Comparison of ENCODE assay signal across 13 mouse cellular contexts in genomic region chr4:119040041-119040440, GRCm38 (mm10).
A peak's percentile ranks its signal among the peaks of the same experiment; 100 is the strongest.
DNase-seq lines count a peak whose midpoint lies in the region; ATAC-seq and TF ChIP-seq lines count a peak whose summit lies in the region.
"Had no signal": no experiment of that assay in that cellular context is flagged by ENCODE, and none has a peak within 500 bp of the region (broad histone marks: within the 10 kb centered on the region; RNA-seq: fewer than 3 reads in every experiment).

No protein-coding gene starts in this region.

- H3K36me3 ChIP-seq in erythroblast, embryonic 14.5 days (ENCODE audit: control insufficient read depth), result peaks cover 48% of the 10 kb centered on the region
- no peaks in the 10 kb centered on the region for H3K36me3 ChIP-seq in liver, embryonic 14.5 days (replicated peaks; ENCODE audit: control insufficient read depth, insufficient read depth, low read depth)
- H3K36me3 ChIP-seq: embryonic facial prominence, embryonic 12.5 days had no signal

- no peak for TF ChIP-seq CTCF in left cerebral cortex, adult 2 months (IDR thresholded peaks at IDR 0.05)
- TF ChIP-seq CTCF in liver, embryonic 14.5 days (IDR thresholded peaks at IDR 0.05; ENCODE audit: low read depth), result no peak; the same call in 1 of the 2 replicates

- H3K27me3 ChIP-seq in erythroblast, embryonic 14.5 days (ENCODE audit: control insufficient read depth), result peaks cover 5% of the 10 kb centered on the region
- no peaks in the 10 kb centered on the region for H3K27me3 ChIP-seq in liver, embryonic 14.5 days (ENCODE audit: control insufficient read depth, insufficient read depth, low read length)
- H3K27me3 ChIP-seq: embryonic facial prominence, embryonic 12.5 days had no signal

- peak overlapping the region; percentile 74 for H3K4me3 ChIP-seq in erythroblast, embryonic 14.5 days (replicated peaks)
- no peak overlapping the region for H3K4me3 ChIP-seq in left cerebral cortex, adult 2 months
- peak overlapping the region; percentile 55 to 75 for H3K4me3 ChIP-seq in liver, embryonic 14.5 days (ENCODE audit: insufficient read depth in 1 of 2, low read depth in 2 of 2, low read length in 2 of 2)
- H3K4me3 ChIP-seq: embryonic facial prominence, embryonic 12.5 days had no signal

- H3K4me1 ChIP-seq in erythroblast, embryonic 14.5 days (ENCODE audit: control insufficient read depth), result peaks cover 96% of the 10 kb centered on the region
- peaks cover 57 to 62% of the 10 kb centered on the region in 2 experiments for H3K4me1 ChIP-seq in liver, embryonic 14.5 days (replicated peaks; ENCODE audit: control insufficient read depth in 2 of 2, insufficient read depth in 2 of 2, low read length in 1 of 2)
- H3K4me1 ChIP-seq: embryonic facial prominence, embryonic 12.5 days had no signal

- peak overlapping the region; percentile 65 for H3K4me2 ChIP-seq in liver, embryonic 14.5 days (ENCODE audit: low read depth)
- H3K4me2 ChIP-seq: embryonic facial prominence, embryonic 12.5 days had no signal

- TF ChIP-seq EP300 in liver, embryonic 14.5 days (IDR thresholded peaks at IDR 0.05; ENCODE audit: low read depth), result peak; percentile 78

- no peak for DNase-seq in left cerebral cortex, adult 2 months (ENCODE audit: extremely low spot score in 1 of 2, low spot score in 2 of 2)
- DNase-seq in left cerebral cortex, postnatal 10 days (ENCODE audit: extremely low spot score in 1 of 2, low spot score in 2 of 2), result no peak
- DNase-seq in R1 (ENCODE audit: low read depth, low spot score), result peak; percentile 34
- no peak for DNase-seq in liver, embryonic 14.5 days (ENCODE audit: low read depth in 3 of 3, low spot score in 3 of 3)
- no peak for DNase-seq in layer of hippocampus, postnatal 14 days (ENCODE audit: low spot score in 2 of 2)
- DNase-seq in kidney, adult 11 months, result no peak
- DNase-seq: gastrocnemius, postnatal 36 days; kidney, postnatal 14 days; layer of hippocampus, adult 9-11 months; thymus, postnatal 25 days had no signal

- H3K27ac ChIP-seq in left cerebral cortex, adult 2 months, result peak overlapping the region; percentile 40; the same call in 1 of the 2 replicates
- H3K27ac ChIP-seq in liver, embryonic 14.5 days, result peak overlapping the region; percentile 98
- H3K27ac ChIP-seq: embryonic facial prominence, embryonic 12.5 days had no signal

- peaks cover 4% of the 10 kb centered on the region for H3K9me3 ChIP-seq in erythroblast, embryonic 14.5 days (ENCODE audit: control insufficient read depth, low read length)
- no peaks in the 10 kb centered on the region for H3K9me3 ChIP-seq in liver, embryonic 14.5 days (ENCODE audit: control insufficient read depth, low read length)
- H3K9me3 ChIP-seq: embryonic facial prominence, embryonic 12.5 days had no signal

- peak overlapping the region; percentile 71 for H3K9ac ChIP-seq in liver, embryonic 14.5 days (replicated peaks)
- H3K9ac ChIP-seq: embryonic facial prominence, embryonic 12.5 days had no signal

- 82% methylated on average over 6 of the region's 6 CpGs for WGBS in liver, embryonic 14.5 days (ENCODE audit: insufficient replicate concordance)

- intact Hi-C loops in left cerebral cortex, adult 2 months (cut with DNase I), result no loop called here
- intact Hi-C loops in left cerebral cortex, postnatal 10 days (cut with DNase I), result no loop called here

- ATAC-seq in erythroblast, adult 5-6 weeks (replicated peaks; ENCODE audit: low FRiP score, poor library complexity, severe bottlenecking), result no peak
- no peak for ATAC-seq in liver, embryonic 14.5 days (ENCODE audit: insufficient read depth)
